Mouse (Mus musculus): ENCODE measurements around the gene Aldh8a1.

The Aldh8a1 gene

DNA sequence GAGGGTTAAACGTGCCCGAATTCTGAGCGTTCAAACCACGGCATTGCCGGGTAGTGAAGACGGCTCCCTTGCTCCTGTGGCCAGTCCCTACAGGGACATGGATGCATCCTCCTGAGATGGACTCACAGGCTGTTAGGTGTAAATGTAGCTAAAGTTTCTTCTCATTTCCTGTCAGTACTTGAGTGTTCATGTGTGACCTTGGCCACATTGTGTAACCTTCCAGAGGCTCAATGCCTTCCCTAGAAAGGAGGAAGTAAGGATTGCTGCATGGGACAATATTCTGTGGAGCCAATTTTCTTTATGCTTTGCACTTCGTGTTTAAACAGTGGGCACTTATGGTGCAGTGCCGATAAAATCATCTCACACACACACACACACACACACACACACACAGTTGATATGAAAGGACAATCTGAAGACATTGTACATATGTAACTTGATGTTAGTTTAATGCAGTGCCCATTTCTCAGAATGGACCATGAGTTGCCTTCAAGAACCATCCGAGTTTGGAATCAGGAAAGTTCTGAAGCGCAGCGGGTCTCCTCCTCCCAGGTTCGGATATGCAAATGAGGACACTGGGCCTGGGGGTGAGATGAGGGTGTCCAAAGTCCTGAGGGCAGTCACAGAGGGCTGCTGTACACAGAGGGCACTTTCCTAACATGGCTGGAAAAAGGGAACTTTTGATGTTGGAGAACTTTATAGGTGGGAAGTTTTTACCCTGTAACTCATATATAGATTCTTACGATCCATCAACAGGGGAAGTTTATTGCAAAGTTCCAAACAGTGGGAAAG is at the start of gene Aldh8a1:
Gene Aldh8a1, plus strand, starts transcription at position 610 of the 792 bp plus-strand sequence.
- ChIA-PET CTCF (no interaction called here), POLR2A (no interaction called here)

DNA sequence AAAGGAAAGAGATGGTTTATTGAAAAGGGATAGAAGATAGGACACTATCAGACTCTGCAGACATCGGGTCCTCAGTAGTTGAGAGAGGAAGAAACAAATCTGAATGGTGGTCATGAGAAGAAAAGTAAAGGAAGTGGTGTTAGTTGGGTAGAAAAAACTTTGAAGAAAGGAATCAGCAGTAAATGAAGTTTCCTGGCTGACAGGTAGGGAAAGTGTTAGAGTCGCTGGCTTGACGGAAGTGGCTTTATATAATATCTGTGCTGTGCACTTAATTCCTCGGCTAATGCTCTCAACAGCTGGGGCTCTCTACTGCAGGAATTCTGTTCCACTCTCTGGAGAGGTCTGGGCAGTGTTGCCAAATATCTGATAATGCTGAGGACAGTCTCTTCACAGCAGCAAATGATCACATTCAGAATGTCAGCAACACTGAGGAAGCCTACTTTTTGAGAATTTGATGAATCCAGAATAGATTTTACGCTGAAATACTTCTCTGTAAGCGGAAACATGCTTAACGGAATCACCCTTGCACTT is 49.4 kb upstream of the Aldh8a1 start:
- CTCF ChIA-PET = no interaction called here
- POLR2A ChIA-PET = interaction anchor here in 2 of 4 experiments (1.2 to 1.9 kb wide), 3 partner anchors 13 to 38 kb away, joined by 3 to 4 read pairs (median 3); no protein-coding TSS in a partner anchor

DNA sequence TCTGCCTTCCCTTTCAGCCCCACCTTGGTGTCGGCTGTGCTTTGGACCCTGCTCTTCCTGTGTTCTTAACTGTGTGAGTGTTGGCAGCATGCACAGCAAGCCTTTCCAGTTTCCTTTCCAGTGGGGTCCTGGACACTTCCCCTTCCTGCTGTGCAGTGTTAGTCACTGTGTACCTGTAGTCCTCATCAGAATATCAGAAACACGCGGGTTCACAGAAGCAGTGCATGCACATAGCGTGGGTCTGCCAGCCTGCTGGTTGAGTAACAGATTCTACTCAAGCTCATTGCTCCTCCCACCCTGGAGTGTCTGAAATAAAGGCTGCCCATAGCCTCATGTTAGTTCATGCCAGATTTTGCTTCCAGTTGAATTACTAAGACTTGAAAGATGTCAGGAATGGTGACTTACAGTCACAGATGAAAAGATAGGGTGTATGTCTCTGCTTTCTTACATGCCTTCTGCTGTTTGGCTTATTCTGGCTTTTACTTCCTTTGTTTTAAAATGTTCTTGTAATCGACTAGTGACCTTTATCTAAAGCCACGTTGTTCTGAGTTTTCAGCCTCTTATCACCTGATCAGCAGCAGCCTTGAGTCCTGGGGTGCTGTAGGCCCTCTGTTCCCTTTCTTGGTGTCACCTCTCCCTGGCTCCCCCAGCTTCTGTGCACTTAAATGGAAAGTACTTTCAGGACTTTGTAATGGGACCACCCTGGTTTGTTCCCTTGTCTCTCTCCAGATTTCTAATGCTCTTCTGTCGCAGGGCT is 42.6 kb upstream of the Aldh8a1 start:
- ChIA-PET CTCF (interaction anchor here in 1 of 4 experiments (1.1 to 1.6 kb wide), 2 partner anchors 175 to 190 kb away, joined by 3 to 4 read pairs; no protein-coding TSS in a partner anchor), POLR2A (interaction anchor here in 2 of 4 experiments (0.6 to 2.4 kb wide), 14 partner anchors 8 to 942 kb away, joined by 3 to 7 read pairs (median 4); partner anchors contain the start of gene Hbs1l (in 2 of the 2))

DNA sequence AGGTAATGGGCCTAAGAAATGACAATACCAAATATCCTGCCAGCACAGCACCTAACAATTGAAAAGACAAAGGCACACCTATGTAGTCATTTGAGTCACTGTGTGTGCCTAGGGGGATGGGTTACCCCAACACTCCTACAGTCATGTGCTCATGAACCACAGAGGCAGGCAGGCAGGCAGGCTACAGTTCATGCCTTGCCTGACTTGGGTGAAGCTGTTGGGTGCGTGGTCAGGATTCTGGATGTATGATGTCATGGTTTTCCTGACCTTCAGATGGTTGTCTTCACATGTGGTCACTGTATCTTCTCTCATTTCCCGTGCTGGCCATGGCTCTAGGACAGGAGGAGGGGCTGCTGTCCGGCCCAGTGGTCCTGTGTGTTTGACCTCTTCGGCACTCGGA is 41.6 kb upstream of the Aldh8a1 start:
- ChIA-PET CTCF (interaction anchor here in 1 of 4 experiments (0.6 to 1.1 kb wide), 2 partner anchors 176 to 1044 kb away, joined by 3 to 5 read pairs; no protein-coding TSS in a partner anchor), POLR2A (interaction anchor here in 2 of 4 experiments (1.0 to 2.4 kb wide), 4 partner anchors 12 to 37 kb away, joined by 3 to 7 read pairs (median 4); no protein-coding TSS in a partner anchor)

DNA sequence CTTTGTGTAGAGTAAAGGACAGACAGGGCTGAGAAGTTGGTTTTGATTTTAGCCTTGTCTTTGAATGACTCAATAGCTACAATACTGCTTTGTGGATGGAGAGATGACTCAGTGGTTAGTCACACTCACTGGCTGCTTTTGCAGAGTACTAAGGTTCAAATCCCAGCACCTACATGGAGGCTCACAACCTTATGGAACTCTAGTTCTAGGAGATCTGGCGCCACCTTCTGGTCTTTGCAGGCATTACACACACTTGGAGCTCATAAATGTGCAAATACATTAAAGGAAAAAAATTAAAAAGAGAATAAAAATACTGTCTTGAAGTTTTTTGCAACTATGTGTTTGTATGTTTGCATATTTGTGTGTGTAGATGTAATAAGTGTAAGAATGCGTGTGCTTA is 39.9 kb upstream of the Aldh8a1 start:
- POLR2A ChIA-PET = interaction anchor here in 2 of 4 experiments (0.6 to 2.4 kb wide), 8 partner anchors 11 to 180 kb away, joined by 3 to 7 read pairs (median 4); partner anchors contain the start of gene Hbs1l (in 1 of the 2)
- CTCF ChIA-PET = interaction anchor here (0.6 to 1.7 kb wide), 30 partner anchors 9 to 421 kb away, joined by 3 to 14 read pairs (median 3); partner anchors contain the start of gene Hbs1l (in 1 of the 4)

DNA sequence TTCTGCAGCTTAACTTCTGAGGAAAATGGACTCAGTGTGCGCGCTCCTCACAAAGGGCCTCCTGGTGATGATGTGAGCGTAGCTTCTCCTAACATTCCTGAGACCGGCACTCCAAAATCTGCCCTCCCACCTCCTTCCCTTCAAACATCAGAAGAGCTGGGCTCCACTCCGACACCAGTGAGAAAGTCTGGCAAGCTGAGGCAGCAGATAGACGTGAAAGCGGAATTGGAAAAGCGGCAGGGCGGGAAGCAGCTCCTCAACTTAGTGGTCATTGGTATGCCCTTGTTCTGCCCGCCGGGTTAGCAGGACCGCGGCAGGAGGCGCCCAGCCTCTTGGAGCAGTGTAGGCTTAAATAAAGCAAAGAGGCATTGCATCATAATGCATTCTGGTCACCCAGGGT is 35.4 kb upstream of the Aldh8a1 start:
- POLR2A ChIA-PET = interaction anchor here in 2 of 4 experiments (0.7 to 1.8 kb wide), 7 partner anchors 9 to 46 kb away, joined by 3 to 7 read pairs (median 4); partner anchors contain the start of gene Hbs1l (in 1 of the 2)
- CTCF ChIA-PET = interaction anchor here in 3 of 4 experiments (0.6 to 1.1 kb wide), 3 partner anchors 24 to 498 kb away, joined by 3 read pairs; no protein-coding TSS in a partner anchor

DNA sequence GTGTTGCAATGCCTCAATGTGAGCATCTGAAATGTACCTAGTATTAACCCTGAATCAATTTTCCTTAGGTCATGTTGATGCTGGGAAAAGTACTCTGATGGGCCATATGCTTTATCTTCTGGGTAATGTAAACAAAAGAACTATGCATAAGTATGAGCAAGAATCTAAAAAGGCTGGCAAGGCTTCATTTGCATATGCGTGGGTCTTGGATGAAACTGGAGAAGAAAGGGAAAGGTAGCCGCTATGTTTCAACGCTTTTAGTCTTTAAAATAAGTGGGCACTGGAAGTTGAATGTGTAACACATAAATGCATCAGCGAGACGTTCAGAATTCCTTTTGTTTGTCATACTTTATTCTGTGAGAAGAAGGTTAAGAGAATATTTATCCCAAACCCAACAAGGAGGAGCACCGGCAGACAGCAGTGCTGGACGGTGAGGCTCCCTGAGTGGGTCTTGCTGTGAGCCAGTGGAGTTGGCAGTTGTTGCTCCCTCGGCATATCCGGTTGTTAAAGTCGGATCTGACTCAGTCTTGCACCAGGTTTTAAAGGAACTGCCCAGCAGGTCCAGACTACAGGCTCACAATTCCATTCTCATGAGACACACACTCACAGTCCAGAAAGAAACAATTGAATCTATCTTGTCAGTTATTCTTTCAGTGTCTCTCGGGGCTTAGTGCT is 34.6 kb upstream of the Aldh8a1 start:
- CTCF ChIA-PET = interaction anchor here in 2 of 4 experiments (0.9 to 1.1 kb wide), 2 partner anchors 25 to 350 kb away, joined by 3 read pairs; no protein-coding TSS in a partner anchor

DNA sequence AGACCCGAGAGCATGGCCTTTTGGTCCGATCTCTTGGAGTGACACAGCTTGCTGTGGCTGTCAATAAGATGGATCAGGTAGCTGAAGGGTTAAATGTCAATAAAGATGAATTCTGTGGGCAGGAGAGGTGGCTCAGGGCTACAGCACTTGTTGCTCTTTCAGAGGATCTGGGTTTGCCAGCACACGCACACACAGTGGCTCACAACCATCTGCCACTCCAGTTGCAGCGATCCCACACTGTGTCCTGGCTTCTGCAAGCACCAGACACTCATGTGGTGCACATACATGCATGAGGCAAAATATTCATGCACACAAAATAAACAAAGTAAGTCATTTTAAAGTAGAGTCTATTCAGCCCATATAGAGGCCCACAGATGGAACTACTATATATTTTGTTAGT is 29.8 kb upstream of the Aldh8a1 start:
- ChIA-PET POLR2A (interaction anchor here in 2 of 4 experiments (0.8 to 1.5 kb wide), 2 partner anchors 12 to 52 kb away, joined by 3 to 4 read pairs; partner anchors contain the start of gene Hbs1l (in 1 of the 2)), CTCF (interaction anchor here in 1 of 4 experiments (2.9 kb wide), 1 partner anchor 10 kb away, joined by 9 read pairs; no protein-coding TSS in a partner anchor)

More for the DNA sequence above, 34.6 kb upstream of the Aldh8a1 start:
- POLR2A ChIA-PET = interaction anchor here in 2 of 4 experiments (0.7 to 1.8 kb wide), 5 partner anchors 23 to 47 kb away, joined by 3 to 7 read pairs (median 4); partner anchors contain the start of gene Hbs1l (in 1 of the 2)

DNA sequence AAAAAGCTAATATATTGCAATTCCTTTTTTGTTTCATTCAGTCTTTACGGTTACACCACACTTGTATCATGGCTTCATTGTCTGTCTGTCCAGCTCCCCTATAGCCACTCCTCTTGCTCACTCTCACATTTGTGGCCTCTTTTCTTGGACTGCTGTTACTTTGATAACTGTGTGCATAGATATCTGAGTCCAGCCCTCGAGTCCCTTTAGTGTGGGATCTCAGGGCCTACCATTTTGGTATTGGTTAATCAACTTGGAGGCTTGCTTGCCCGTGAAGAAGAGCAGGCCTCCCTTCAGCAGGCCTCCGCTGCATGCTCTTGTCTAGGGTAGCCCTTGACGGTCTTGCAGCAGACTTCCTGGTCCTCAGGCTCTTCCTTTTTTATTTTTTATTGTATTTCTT is 27.6 kb upstream of the Aldh8a1 start:
- ChIA-PET CTCF (no interaction called here), POLR2A (interaction anchor here in 1 of 4 experiments (0.8 to 1.1 kb wide), 2 partner anchors 21 to 51 kb away, joined by 3 read pairs; no protein-coding TSS in a partner anchor)

DNA sequence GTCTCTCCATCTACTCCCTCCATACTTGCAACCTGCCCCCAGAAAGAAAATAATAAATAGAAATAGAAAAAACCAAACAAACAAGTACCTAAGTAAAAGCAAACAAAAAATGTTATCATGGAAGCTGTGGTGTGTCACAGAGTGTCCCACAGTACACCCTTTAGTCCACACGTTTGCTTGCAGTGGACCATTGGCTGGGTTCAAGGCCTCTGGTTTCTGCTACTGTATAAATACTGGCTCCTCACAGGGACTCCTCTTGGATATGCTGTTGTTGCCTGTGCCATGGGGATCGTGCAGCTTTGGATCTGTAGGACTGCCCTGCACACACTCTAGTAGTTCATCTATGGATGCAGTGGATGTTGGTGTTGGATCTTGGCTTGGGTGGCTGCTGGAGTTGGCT is 27.1 kb upstream of the Aldh8a1 start:
- CTCF ChIA-PET = no interaction called here
- POLR2A ChIA-PET = interaction anchor here in 2 of 4 experiments (1.1 to 1.2 kb wide), 2 partner anchors 9 to 15 kb away, joined by 3 read pairs; no protein-coding TSS in a partner anchor

DNA sequence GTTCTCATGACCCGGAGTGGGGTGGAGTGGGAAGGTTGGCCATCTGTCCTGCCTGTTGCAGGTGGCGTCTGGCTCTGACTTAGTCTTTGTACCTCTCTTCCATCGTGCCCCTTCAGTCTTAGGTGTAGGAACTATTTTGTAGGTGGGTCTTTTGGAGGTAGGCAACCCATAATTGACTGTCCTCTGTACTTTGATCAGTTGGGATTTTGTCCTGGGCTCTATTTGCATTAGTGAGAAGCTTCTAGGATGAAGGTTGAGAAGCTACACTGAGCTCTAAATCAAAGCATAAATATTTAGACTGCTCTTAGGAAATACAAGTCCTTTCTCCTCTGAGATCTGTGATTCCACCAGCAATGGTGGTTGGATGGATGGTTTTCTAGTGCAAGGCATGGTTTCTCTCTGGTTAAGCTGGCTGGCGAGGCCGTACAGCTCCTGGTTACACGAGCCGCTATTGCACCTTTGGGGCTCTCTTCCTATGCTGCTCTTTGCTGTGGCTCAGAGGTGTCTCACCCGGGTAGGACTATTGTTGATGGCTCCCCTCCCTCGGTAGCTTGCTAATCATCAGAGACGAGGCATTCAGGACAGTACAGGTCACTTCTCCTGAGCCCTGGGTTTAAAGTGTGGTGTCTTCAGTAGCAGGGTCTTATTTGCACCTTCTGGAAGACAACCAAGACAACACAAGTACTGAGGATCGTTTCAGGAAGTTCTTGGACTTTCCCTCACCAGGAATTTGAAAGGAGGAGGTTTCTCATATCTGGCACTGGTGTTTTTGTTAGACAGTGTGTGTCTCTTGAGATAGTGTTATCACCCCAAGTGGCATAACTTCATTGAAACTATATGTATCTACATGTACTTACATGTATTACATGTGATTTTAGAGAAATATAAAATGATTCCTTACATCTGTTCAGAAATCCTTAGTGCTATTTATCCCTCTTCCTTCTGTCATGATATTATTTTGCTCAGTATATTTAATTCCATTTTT is 26.3 kb upstream of the Aldh8a1 start:
- CTCF ChIA-PET = no interaction called here

DNA sequence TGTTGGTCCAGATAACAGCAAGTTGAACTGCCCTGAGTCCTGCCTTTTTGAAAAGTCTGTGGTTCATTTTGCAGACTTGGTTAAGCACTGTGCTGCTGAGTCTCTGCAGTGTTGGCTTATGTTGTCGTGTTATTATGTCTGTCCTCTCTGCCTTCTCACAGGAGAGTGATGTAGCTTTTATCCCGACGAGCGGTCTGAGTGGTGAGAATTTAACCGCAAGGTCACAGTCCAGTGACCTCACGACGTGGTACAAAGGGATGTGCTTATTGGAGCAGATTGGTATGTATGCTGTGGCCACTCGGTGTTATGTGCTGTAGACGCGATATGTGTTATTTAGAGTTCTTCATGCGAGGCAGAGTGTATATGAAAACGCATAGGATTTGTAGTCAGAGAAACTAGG is 25.3 kb upstream of the Aldh8a1 start:
- ChIA-PET CTCF (interaction anchor here in 1 of 4 experiments (0.6 kb wide), 1 partner anchor 14 kb away, joined by 3 read pairs; no protein-coding TSS in a partner anchor), POLR2A (no interaction called here)

More for the DNA sequence above, 26.3 kb upstream of the Aldh8a1 start:
- POLR2A ChIA-PET = interaction anchor here in 3 of 4 experiments (0.8 to 1.2 kb wide), 4 partner anchors 10 to 51 kb away, joined by 3 read pairs; no protein-coding TSS in a partner anchor

DNA sequence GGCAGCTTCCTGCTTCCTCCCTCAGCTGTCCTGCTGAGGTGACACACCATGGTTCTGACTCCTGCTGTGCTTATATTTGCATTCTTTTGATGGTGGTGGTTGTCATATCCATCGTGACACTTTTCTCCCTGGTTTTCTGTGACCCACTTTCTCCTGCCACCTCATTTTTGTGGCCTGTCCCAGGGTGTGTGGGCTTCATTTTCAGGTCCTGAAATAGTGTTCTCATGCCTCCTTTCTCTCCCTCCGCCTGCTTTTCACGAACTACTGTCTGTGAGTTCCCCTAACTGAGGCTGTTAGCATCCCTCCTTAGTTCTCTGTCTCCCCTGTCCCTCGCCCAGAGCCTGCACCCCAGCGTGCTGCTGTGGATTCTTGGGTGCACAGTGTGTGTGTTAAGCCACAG is 23.2 kb upstream of the Aldh8a1 start:
- POLR2A ChIA-PET = no interaction called here
- CTCF ChIA-PET = interaction anchor here in 1 of 4 experiments (1.3 kb wide), 1 partner anchor 17 kb away, joined by 3 read pairs; no protein-coding TSS in a partner anchor

DNA sequence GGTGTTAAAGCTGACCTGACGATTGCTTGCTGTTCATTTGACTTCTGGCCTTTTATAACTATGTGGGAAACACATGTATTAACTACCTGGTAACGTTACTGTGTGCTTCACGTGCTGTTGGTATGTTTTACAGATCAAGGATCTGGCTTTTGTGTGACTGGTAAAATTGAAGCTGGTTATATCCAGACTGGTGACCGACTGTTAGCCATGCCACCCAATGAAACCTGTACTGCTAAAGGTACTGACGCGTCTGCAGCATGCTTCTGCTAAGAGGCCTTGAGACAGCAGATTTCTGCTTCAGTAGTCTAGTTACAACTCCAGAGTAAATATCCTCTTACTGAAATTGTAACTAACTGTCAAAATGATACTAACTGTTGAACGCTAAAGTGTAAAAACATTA is 22.6 kb upstream of the Aldh8a1 start:
- POLR2A ChIA-PET = interaction anchor here in 1 of 4 experiments (0.6 kb wide), 1 partner anchor 12 kb away, joined by 4 read pairs; no protein-coding TSS in a partner anchor
- CTCF ChIA-PET = interaction anchor here in 2 of 4 experiments (0.6 to 1.1 kb wide), 2 partner anchors 17 to 43 kb away, joined by 3 to 6 read pairs; no protein-coding TSS in a partner anchor

DNA sequence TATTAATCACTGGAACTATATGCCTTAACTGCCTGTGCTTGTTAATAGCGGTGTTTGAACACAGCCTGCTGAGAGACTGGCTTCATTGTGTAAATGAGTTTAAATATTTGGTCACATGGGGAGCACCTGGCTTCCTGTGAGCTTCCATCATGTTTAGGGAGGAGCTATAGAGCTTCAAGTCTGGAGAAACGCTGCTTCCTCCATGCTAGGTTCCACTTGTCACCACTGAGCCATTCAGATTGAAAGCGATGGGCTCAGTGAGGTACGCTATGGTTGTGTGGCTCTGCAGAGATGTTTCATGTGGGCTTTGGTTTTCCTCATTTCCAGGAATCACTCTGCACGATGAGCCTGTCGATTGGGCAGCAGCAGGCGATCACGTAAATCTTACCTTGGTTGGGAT is 19.1 kb upstream of the Aldh8a1 start:
- CTCF ChIA-PET = no interaction called here
- POLR2A ChIA-PET = interaction anchor here in 2 of 4 experiments (0.6 to 1.3 kb wide), 3 partner anchors 12 to 1526 kb away, joined by 3 to 7 read pairs (median 5); no protein-coding TSS in a partner anchor

DNA sequence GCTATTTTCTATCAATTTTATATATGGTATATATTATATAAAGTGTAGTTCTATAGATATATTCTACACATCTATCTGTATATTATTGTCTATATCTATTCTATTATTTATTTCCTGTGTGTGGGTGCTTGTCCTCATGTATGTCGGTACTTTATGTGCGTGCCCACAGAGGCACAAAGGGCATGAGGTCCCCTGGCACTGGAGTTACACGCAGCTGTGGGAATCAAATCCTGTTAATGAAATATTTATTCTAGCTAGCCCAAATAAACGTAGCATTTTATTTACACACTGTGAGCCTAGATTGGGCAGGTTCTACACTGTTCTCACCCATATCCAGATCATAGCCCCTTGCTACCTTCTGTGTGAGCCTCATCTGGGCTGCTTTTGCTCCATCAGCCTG is 18.0 kb upstream of the Aldh8a1 start:
- ChIA-PET CTCF (no interaction called here), POLR2A (interaction anchor here in 1 of 4 experiments (0.6 to 0.9 kb wide), 2 partner anchors 15 to 269 kb away, joined by 3 to 10 read pairs; no protein-coding TSS in a partner anchor)

Measured in embryonic stem cell, embryonic (primary cell).